Mouse (Mus musculus) limb, embryonic 12.5 days (tissue): ENCODE measurements around the gene Atp11b. TPM values are rescaled to one million over a fixed set of nuclear protein-coding genes. Genes with fewer than 3 reads are reported as not detected.

Experiments
- ATAC-seq: fragments of 200-750 bp; cut with Nextera tagmentation; 2 replicates; pipeline ENCODE4 v1.8.0; 2017; ENCODE audit warnings: low read depth, moderate TSS enrichment; ENCODE audit not compliant: insufficient number of reproducible peaks, insufficient read depth, low FRiP score, low TSS enrichment
- H3K27ac ChIP-seq: fragments of 300-500 bp; sonication (generic); 2 replicates; pipeline ENCODE4 v1.5.1; 2016; ENCODE audit warnings: mild to moderate bottlenecking, moderate library complexity
- H3K27me3 ChIP-seq: fragments of 300-500 bp; sonication (generic); 2 replicates; pipeline ENCODE4 v1.6.1; 2016; ENCODE audit warnings: mild to moderate bottlenecking, moderate library complexity
- H3K36me3 ChIP-seq: fragments of 300-500 bp; sonication (generic); 2 replicates; pipeline ENCODE4 v1.6.1; 2016; ENCODE audit warnings: mild to moderate bottlenecking, moderate library complexity
- H3K4me1 ChIP-seq: fragments of 300-500 bp; sonication (generic); replicated peaks from 2 replicates; pipeline ENCODE4 v1.6.1; 2016
- H3K4me2 ChIP-seq: fragments of 300-500 bp; sonication (generic); 2 replicates; pipeline ENCODE4 v1.6.1; 2016; ENCODE audit warnings: mild to moderate bottlenecking, moderate library complexity
- H3K4me3 ChIP-seq: fragments of 300-500 bp; sonication (generic); replicated peaks from 2 replicates; pipeline ENCODE4 v1.5.1; 2016; ENCODE audit warnings: mild to moderate bottlenecking
- H3K9ac ChIP-seq: fragments of 300-500 bp; sonication (generic); replicated peaks from 2 replicates; pipeline ENCODE4 v1.6.1; 2016; ENCODE audit warnings: mild to moderate bottlenecking, moderate library complexity
- H3K9me3 ChIP-seq: fragments of 300-500 bp; sonication (generic); 2 replicates; pipeline ENCODE4 v1.6.1; 2016; ENCODE audit warnings: mild to moderate bottlenecking, moderate library complexity
- WGBS: fragments of 180-500 bp; shearing (Covaris S2); methylation state at CpG from one replicate; pipeline ENCODE4 v1.1.7; 2016; 5-methylcytosine and 5-hydroxymethylcytosine counted together
- polyA plus RNA-seq: library from polyadenylated mRNA; unstranded; fragments of >200 nt; fragmentation: Nextera tagmentation; extraction: Ambion mirVana; gene quantifications from 2 replicates; pipeline ENCODE4 v1.2.1, GENCODE M21; 2016

Atp11b gene
- polyA plus RNA-seq, 1 experiment from 2014 or later: 32.8 TPM

- Histone ChIP-seq H3K9ac (no peak overlapping the region), H3K4me3 (no peak overlapping the region), H3K4me1 (no peaks in the 10 kb centered on the region), H3K27ac (no peak overlapping the region), H3K36me3 (peaks cover 28% of the 10 kb centered on the region), H3K27me3 (no peaks in the 10 kb centered on the region), H3K9me3 (no peaks in the 10 kb centered on the region), H3K4me2 (no peak overlapping the region)
- WGBS: 88% methylated on average over 2 of the region's 2 CpGs
- no peak for ATAC-seq
Measured at GRCm38 (mm10) chr3:35802040-35802439, 48.1 kb downstream of the Atp11b start.

GRCm38 (mm10) chr3:35819887-35820286 is 66.0 kb downstream of the Atp11b start:
- Histone ChIP-seq H3K27me3 (no peaks in the 10 kb centered on the region), H3K9ac (no peak overlapping the region), H3K4me3 (no peak overlapping the region), H3K4me1 (no peaks in the 10 kb centered on the region), H3K27ac (no peak overlapping the region), H3K4me2 (no peak overlapping the region), H3K36me3 (peaks cover 21% of the 10 kb centered on the region), H3K9me3 (no peaks in the 10 kb centered on the region)
- 88% methylated on average over 3 of the region's 3 CpGs for WGBS
- no peak for ATAC-seq

GRCm38 (mm10) chr3:35822036-35822435 is 68.1 kb downstream of the Atp11b start:
- whole genome bisulfite sequencing: 86% methylated on average over 3 of the region's 3 CpGs
- Histone ChIP-seq H3K4me2 (no peak overlapping the region), H3K4me3 (no peak overlapping the region), H3K36me3 (peaks cover 11% of the 10 kb centered on the region), H3K27ac (no peak overlapping the region), H3K9ac (no peak overlapping the region), H3K4me1 (no peaks in the 10 kb centered on the region), H3K27me3 (no peaks in the 10 kb centered on the region), H3K9me3 (no peaks in the 10 kb centered on the region)
- ATAC-seq: no peak

GRCm38 (mm10) chr3:35849326-35849725 is 95.4 kb downstream of the Atp11b start:
- peaks cover 13% of the 10 kb centered on the region for H3K36me3 ChIP-seq
- H3K4me1 ChIP-seq: no peaks in the 10 kb centered on the region
- no peak overlapping the region for H3K4me2 ChIP-seq
- no peak for ATAC-seq
- H3K27me3 ChIP-seq: no peaks in the 10 kb centered on the region
- no peak overlapping the region for H3K9ac ChIP-seq
- no peak overlapping the region for H3K27ac ChIP-seq
- WGBS: 94% methylated on average over 9 of the region's 9 CpGs
- H3K9me3 ChIP-seq: no peaks in the 10 kb centered on the region
- no peak overlapping the region for H3K4me3 ChIP-seq

- no peaks in the 10 kb centered on the region for H3K27me3 ChIP-seq
- H3K4me3 ChIP-seq: no peak overlapping the region
- H3K4me2 ChIP-seq: no peak overlapping the region
- no peak overlapping the region for H3K27ac ChIP-seq
- no peak for ATAC-seq
- H3K36me3 ChIP-seq: no peaks in the 10 kb centered on the region
- H3K4me1 ChIP-seq: 0 out of 2 replicates have a peak, but pooled peaks cover 2% of the 10 kb centered on the region
- H3K9me3 ChIP-seq: 0 out of 2 replicates have a peak, but pooled peaks cover 6% of the 10 kb centered on the region
- no peak overlapping the region for H3K9ac ChIP-seq
Measured at GRCm38 (mm10) chr3:35883267-35883666, 129.4 kb downstream of the Atp11b start.

GRCm38 (mm10) chr3:35889531-35889930 is 135.6 kb downstream of the Atp11b start:
- Histone ChIP-seq H3K4me2 (no peak overlapping the region), H3K27ac (no peak overlapping the region), H3K27me3 (no peaks in the 10 kb centered on the region), H3K36me3 (peaks cover 23% of the 10 kb centered on the region), H3K4me3 (no peak overlapping the region), H3K9ac (no peak overlapping the region), H3K9me3 (no peaks in the 10 kb centered on the region), H3K4me1 (0 out of 2 replicates have a peak, but pooled peaks cover 2% of the 10 kb centered on the region)
- 92% methylated on average over 2 of the region's 2 CpGs for WGBS
- no peak for ATAC-seq

- Histone ChIP-seq H3K27ac (no peak overlapping the region), H3K9ac (no peak overlapping the region), H3K36me3 (peaks cover 26% of the 10 kb centered on the region), H3K4me3 (no peak overlapping the region), H3K4me1 (no peaks in the 10 kb centered on the region), H3K9me3 (no peaks in the 10 kb centered on the region), H3K4me2 (no peak overlapping the region), H3K27me3 (no peaks in the 10 kb centered on the region)
- WGBS: 85% methylated on average over 4 of the region's 4 CpGs
- ATAC-seq: no peak
Measured at GRCm38 (mm10) chr3:35891123-35891522, 137.2 kb downstream of the Atp11b start.

GRCm38 (mm10) chr3:35893156-35893555 is 139.2 kb downstream of the Atp11b start:
- no peak overlapping the region for H3K4me3 ChIP-seq
- peaks cover 38% of the 10 kb centered on the region for H3K36me3 ChIP-seq
- H3K27ac ChIP-seq: no peak overlapping the region
- H3K9me3 ChIP-seq: no peaks in the 10 kb centered on the region
- no peaks in the 10 kb centered on the region for H3K27me3 ChIP-seq
- no peak overlapping the region for H3K4me2 ChIP-seq
- no peaks in the 10 kb centered on the region for H3K4me1 ChIP-seq
- 90% methylated on average over 5 of the region's 5 CpGs for WGBS
- no peak for ATAC-seq
- no peak overlapping the region for H3K9ac ChIP-seq

- 88% methylated on average over 2 of the region's 2 CpGs for WGBS
- H3K4me1 ChIP-seq: no peaks in the 10 kb centered on the region
Measured at GRCm38 (mm10) chr3:35897900-35898299, 144.0 kb downstream of the Atp11b start.

GRCm38 (mm10) chr3:35899109-35899508 is 145.2 kb downstream of the Atp11b start:
- Histone ChIP-seq H3K9ac (no peak overlapping the region), H3K36me3 (peaks cover 48% of the 10 kb centered on the region), H3K4me2 (no peak overlapping the region), H3K4me1 (no peaks in the 10 kb centered on the region), H3K4me3 (no peak overlapping the region), H3K9me3 (no peaks in the 10 kb centered on the region), H3K27me3 (no peaks in the 10 kb centered on the region), H3K27ac (no peak overlapping the region)
- 98% methylated on average over 3 of the region's 3 CpGs for WGBS
- ATAC-seq: no peak

More at GRCm38 (mm10) chr3:35897900-35898299, 144.0 kb downstream of the Atp11b start:
- H3K4me3 ChIP-seq: no peak overlapping the region
- H3K4me2 ChIP-seq: no peak overlapping the region
- H3K9ac ChIP-seq: no peak overlapping the region
- H3K27ac ChIP-seq: no peak overlapping the region
- no peak for ATAC-seq
- H3K9me3 ChIP-seq: no peaks in the 10 kb centered on the region
- no peaks in the 10 kb centered on the region for H3K27me3 ChIP-seq
- H3K36me3 ChIP-seq: peaks cover 43% of the 10 kb centered on the region

- Histone ChIP-seq H3K27me3 (no peaks in the 10 kb centered on the region), H3K4me1 (no peaks in the 10 kb centered on the region), H3K27ac (no peak overlapping the region), H3K4me2 (no peak overlapping the region), H3K9ac (no peak overlapping the region), H3K9me3 (no peaks in the 10 kb centered on the region), H3K4me3 (no peak overlapping the region), H3K36me3 (peaks cover 52% of the 10 kb centered on the region)
- 92% methylated on average over 5 of the region's 5 CpGs for WGBS
- ATAC-seq: no peak
Measured at GRCm38 (mm10) chr3:35900555-35901204, 146.8 kb downstream of the Atp11b start.
